Mouse (Mus musculus) mature B cell (primary cell): ENCODE data around the gene Eva1b.

Experiments
- in situ Hi-C: fragments of 300-500 bp; cut with MboI; formaldehyde crosslinking; loops from 2 replicates; pipeline ENCODE4 v1.14.3; 2019

The Eva1b gene

GRCm38 (mm10) chr4:126120052-126120451 is 27.5 kb upstream of the Eva1b start:
- in situ Hi-C loops, result no loop called here

DNA sequence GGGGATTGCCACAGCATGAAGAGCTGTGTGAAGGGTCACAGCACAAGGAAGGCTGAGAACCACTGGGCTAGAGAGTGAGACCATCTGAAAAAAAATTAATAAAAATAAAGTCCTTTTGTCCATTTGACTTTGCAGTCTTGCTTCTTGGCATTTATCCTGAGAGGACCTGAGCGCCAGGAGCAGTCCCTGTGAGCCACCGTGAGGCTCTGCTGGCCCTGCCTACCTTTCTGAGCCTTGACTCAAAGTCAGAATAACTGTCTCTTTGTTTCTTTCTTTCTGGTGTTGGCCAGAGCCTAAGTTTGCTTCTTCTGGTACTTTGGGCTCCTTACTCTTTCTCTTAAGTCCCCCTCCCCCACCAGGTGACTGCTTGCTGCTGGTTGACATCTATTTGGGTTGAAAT is 27.0 kb upstream of the Eva1b start:
- in situ Hi-C loops, result no loop called here

- in situ Hi-C loops, result no loop called here
These were observed 24.1 kb upstream of the Eva1b start for GRCm38 (mm10) chr4:126123309-126124040.

DNA sequence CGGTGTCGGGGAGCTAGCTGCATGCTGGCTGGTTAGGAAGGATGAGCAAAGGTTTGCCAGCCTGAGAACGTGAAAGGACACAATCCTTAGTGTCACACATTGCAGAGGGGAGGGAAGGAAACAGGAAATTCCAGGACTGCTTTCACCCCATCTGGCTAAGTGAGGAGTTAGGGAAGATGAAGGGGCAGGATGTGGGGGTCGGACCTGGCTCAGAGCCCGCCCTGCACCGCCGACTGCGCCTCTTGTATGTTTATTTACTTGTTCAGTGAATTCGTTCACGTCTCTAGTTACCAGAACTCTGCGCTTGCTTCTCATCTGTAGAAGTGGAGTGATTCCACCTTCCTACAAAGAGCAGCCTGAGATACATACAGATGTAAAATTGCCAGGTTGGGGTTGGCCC is 17.0 kb upstream of the Eva1b start:
- in situ Hi-C loops, result no loop called here

DNA sequence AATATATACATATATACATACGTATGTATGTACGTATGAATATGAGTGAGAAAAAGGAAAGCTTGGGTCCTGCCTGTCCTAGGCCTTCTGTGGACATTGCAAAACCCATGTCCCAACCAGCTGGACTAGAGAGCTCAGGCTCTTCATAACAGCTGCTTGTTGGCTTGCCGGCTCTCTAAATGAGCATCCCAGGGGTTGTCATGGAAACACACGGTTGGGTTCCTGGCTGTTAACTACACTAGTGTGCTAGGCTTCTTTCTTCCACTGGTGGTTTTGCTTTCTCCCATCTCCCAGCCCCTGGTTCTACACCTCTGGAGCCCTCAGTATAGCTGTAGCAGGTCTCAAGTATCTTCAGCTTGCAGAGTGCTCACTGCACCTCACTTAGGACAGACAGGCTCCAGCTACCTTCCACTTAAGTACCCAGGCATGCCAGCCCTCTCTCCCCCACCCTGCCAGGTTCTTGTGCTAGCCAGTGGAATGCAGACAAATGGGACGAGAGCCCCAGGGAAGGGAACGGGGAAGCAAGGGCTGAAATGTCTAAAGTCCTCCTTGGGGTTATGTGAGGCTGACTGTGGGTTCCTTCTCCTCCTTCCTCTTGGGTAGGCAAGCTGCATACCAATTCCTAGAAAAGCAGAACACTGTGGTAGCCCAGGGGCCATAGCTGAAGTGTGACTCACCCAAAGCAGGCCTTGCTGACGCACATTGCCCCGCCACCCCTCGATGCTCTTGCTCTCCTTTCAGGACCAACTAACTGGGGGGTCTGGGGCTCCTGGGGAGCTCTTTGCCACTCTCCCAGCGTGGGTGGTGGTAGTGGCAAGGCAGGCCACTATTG is 16.0 kb upstream of the Eva1b start:
- in situ Hi-C loops, result no loop called here

GRCm38 (mm10) chr4:126132636-126133264 is 14.8 kb upstream of the Eva1b start:
- in situ Hi-C loops, result no loop called here

- in situ Hi-C loops, result no loop called here
These were observed 13.3 kb upstream of the Eva1b start for GRCm38 (mm10) chr4:126134236-126134635.

GRCm38 (mm10) chr4:126134639-126135038 is 12.9 kb upstream of the Eva1b start:
- in situ Hi-C loops, result no loop called here

DNA sequence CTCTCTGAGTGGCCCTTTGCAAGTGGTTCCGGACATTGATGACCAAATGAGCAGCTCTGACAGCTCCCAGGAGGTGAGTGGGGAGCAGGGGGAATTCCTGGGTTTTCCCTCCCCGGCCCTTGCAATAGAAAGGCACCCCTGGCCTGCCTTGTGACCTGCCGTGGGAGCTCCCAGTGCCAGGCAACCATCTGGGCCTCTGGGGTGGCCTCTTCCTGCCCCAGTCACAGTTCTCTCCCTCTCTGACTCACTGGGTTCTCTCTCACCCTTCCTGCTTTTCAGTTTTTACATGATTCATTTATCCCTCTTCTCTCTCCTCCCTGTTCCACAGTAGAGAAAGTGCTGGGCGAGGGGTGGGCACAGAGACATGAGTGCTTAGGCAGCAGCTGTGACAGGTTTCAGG is 9.8 kb upstream of the Eva1b start:
- in situ Hi-C loops, result no loop called here

- in situ Hi-C loops, result no loop called here
These were observed 6.5 kb upstream of the Eva1b start for GRCm38 (mm10) chr4:126141021-126141420.

- in situ Hi-C loops, result no loop called here
These were observed 2.1 kb upstream of the Eva1b start for GRCm38 (mm10) chr4:126145396-126145795.

DNA sequence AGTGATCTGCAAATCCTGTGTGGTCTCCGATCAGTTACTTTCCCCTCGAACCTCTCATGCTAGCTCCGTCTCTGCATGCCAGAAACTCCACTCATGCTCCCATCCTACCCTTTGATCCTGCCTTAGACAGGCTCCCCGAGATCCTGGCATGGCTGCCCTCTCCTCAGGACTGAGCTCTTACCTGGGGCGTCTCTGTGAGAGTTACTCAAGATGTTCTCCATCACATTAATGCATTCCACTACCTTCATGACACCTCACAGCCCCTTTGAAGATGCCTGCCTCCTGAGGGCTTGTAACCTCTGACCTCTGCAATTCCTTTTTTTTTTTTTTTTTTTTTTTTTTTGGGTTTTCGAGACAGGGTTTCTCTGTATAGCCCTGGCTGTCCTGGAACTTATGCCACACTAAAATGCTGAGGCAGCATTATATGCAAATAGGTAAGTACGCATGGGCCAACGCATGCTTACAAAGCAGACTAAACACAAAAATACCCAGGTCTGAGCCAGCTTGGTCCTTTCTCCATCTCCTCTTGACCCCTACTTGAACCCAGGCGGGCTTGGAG is 491 bp upstream of the Eva1b start:
- in situ Hi-C loops, result no loop called here

DNA sequence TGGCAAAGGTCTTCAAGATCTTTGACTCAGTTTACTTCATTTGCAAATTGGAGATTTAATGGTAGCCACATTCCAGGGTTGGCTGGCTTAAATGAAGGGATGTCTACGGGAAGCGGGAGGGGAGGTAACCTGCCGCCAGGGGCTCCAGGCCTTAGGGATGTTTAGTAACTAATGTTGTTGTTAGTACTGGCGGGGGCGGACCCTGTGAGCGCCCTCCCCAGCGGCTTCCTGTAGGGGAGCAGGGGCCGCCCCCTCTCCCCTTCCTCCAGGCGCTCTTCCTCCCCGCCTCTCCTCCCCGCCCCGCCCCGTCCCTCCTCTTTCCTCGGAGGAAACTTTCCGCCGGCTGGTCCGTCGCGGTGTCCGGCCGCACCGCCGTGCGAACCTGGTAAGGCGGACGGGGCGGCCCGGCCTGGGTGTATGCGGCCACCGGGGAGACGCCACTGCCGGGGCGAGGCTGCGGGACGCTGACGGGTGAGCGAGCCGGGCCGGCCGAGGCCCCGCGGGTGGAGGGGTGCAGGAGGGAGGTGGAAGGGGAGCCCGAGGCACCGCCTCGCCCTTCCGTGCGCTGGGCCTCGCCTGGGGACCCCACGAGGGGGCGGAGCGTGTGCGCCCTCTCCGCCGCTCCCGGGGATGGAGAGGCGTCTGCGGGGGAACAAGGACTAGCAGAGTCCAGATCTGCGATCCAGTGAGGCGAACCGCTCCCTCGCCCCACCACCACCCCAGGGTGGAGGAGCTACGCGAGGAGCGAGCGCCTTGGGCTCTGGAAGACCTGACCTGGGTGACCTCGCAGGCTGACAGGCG is 817 bp downstream of the Eva1b start:
- in situ Hi-C loops, result no loop called here

GRCm38 (mm10) chr4:126149041-126149676 is 1.6 kb downstream of the Eva1b start:
- in situ Hi-C loops, result no loop called here

GRCm38 (mm10) chr4:126149798-126150197 is 2.3 kb downstream of the Eva1b start:
- in situ Hi-C loops, result no loop called here

GRCm38 (mm10) chr4:126150297-126150948 is 2.9 kb downstream of the Eva1b start:
- in situ Hi-C loops, result no loop called here

GRCm38 (mm10) chr4:126150949-126151320 is 3.4 kb downstream of the Eva1b start:
- in situ Hi-C loops, result no loop called here

GRCm38 (mm10) chr4:126151701-126152440 is 4.3 kb downstream of the Eva1b start:
- in situ Hi-C loops, result no loop called here

DNA sequence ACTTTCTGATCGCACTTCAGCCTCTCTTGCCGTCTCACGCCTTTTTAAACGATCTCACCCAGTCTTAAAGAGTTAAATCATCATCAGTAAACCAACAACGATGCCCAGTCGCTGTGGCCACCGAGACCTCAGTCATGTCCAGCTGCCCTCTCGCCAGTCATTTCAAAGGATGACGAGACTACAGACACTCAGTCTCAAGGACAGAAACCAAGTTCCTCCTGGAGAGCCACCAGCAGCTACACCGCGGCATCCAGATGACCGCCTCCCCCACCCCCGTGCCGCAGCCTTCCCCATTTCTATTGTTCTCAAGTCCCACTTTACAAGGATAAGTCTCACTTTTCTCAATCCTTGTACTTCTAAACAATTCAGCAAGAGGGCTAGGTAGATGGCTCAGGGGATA is 5.3 kb downstream of the Eva1b start:
- in situ Hi-C loops, result no loop called here

GRCm38 (mm10) chr4:126155183-126155582 is 7.6 kb downstream of the Eva1b start:
- in situ Hi-C loops, result no loop called here
